Mouse (Mus musculus) erythroblast, embryonic 14.5 days (primary cell): ENCODE measurements around the gene Lrrc4.

ENCODE experiments used
- GATA1 ChIP-seq: IDR thresholded peaks from 2 replicates; pipeline ENCODE4 v1.6.1; 2012; ENCODE audit warnings: low read length, inconsistent platforms, mixed read lengths
- TAL1 ChIP-seq: IDR thresholded peaks from 3 replicates; pipeline ENCODE4 v1.6.1; 2012; ENCODE audit warnings: low read length, inconsistent platforms, mixed read lengths

GRCm38 (mm10) chr6:28723059-28723458 is 108.5 kb downstream of the Lrrc4 start:
- TF ChIP-seq TAL1: no peak
- TF ChIP-seq GATA1: no peak
